Mouse (Mus musculus) testis, adult 2 months (tissue): ENCODE data around the gene Gm3336.

Source experiments
- CTCF ChIP-seq: fragments of 200-500 bp; IDR thresholded peaks from 2 replicates; pipeline ENCODE4 v1.5.1; 2012; ENCODE audit warnings: low read depth, mild to moderate bottlenecking, inconsistent platforms, low read length, moderate library complexity; ENCODE audit not compliant: control insufficient read depth, insufficient read depth, insufficient replicate concordance
- POLR2A ChIP-seq: fragments of 200-500 bp; IDR thresholded peaks from 2 replicates; pipeline ENCODE4 v1.6.1; 2012; ENCODE audit warnings: low read depth, mild to moderate bottlenecking, inconsistent platforms, low read length, moderate library complexity; ENCODE audit not compliant: control insufficient read depth

- TF ChIP-seq CTCF (no peak), POLR2A (no peak)
Measured at GRCm38 (mm10) chr8:70765329-70765728, 47.0 kb downstream of the Gm3336 start.
